In genomic region chr5:72920416-72920815, GRCm38 (mm10) we compare ENCODE assay signal across 40 mouse cellular contexts. TPM values are rescaled to one million over a fixed set of nuclear protein-coding genes. Genes with fewer than 3 reads are reported as not detected.
"Had no signal": no experiment of that assay in that cellular context is flagged by ENCODE, and none has a peak within 500 bp of the region (broad histone marks: within the 10 kb centered on the region; RNA-seq: fewer than 3 reads in every experiment).

No protein-coding gene starts in this region.

- H3K4me2 ChIP-seq: heart, embryonic 12.5 days; hindbrain, embryonic 12.5 days; hindbrain, embryonic 14.5 days; intestine, embryonic 15.5 days; limb, embryonic 12.5 days; liver, embryonic 11.5 days; liver, embryonic 13.5 days; liver, embryonic 15.5 days had no signal

- H3K9me3 ChIP-seq: heart, embryonic 10.5 days; heart, embryonic 12.5 days; hindbrain, embryonic 10.5 days; hindbrain, embryonic 12.5 days; intestine, embryonic 15.5 days; limb, embryonic 10.5 days; limb, embryonic 12.5 days; liver, embryonic 13.5 days; liver, embryonic 15.5 days had no signal

- H3K4me3 ChIP-seq: heart, embryonic 10.5 days; heart, embryonic 12.5 days; hindbrain, embryonic 10.5 days; hindbrain, embryonic 12.5 days; intestine, embryonic 15.5 days; layer of hippocampus, adult 2 months; left cerebral cortex, adult 2 months; limb, embryonic 10.5 days; limb, embryonic 12.5 days; liver, embryonic 13.5 days; liver, embryonic 15.5 days had no signal

- ATAC-seq: hindbrain, embryonic 16.5 days; inflammation-experienced regulatory T-cells, adult 6 months; intestine, embryonic 15.5 days; intestine, postnatal 0 days; liver, postnatal 0 days had no signal

- H3K9ac ChIP-seq: heart, embryonic 12.5 days; hindbrain, embryonic 12.5 days; hindbrain, embryonic 14.5 days; intestine, embryonic 15.5 days; limb, embryonic 12.5 days; liver, embryonic 13.5 days; liver, embryonic 15.5 days; liver, postnatal 0 days had no signal

- H3K27ac ChIP-seq: heart, embryonic 10.5 days; hindbrain, embryonic 10.5 days; hindbrain, embryonic 12.5 days; hindbrain, embryonic 14.5 days; intestine, embryonic 15.5 days; layer of hippocampus, adult 2 months; left cerebral cortex, adult 2 months; limb, embryonic 10.5 days; limb, embryonic 12.5 days; liver, embryonic 13.5 days; liver, embryonic 15.5 days had no signal

- H3K36me3 ChIP-seq: heart, embryonic 12.5 days; hindbrain, embryonic 12.5 days; intestine, embryonic 15.5 days; limb, embryonic 12.5 days; liver, embryonic 13.5 days; liver, embryonic 15.5 days had no signal

- H3K27me3 ChIP-seq: heart, embryonic 12.5 days; hindbrain, embryonic 12.5 days; intestine, embryonic 15.5 days; limb, embryonic 12.5 days had no signal

- DNase-seq: gastrocnemius, postnatal 25 days; heart, postnatal 10 days; heart, postnatal 4 days; kidney, adult 18-20 months; kidney, adult 8-10 months; kidney, postnatal 10 days; kidney, postnatal 25 days; kidney, postnatal 4 days; liver; liver, embryonic 13.5 days; liver, postnatal 0 days had no signal

RNA-seq across cellular contexts. Expression of gene Gm10135, which starts 54.1 kb away (rescaled TPM):
- total RNA-seq: gastrocnemius, adult 8-10 months; gastrocnemius, postnatal 25 days; gastrocnemius, postnatal 4 days; granulocyte monocyte progenitor cell, adult 5-6 weeks; heart, adult 8-10 months; heart, postnatal 10 days; heart, postnatal 25 days; heart, postnatal 4 days; layer of hippocampus, adult 2 months; layer of hippocampus, postnatal 10 days; layer of hippocampus, postnatal 25 days; left cerebral cortex, adult 2 months; left cerebral cortex, postnatal 14 days; left cerebral cortex, postnatal 36 days had no signal
- polyA plus RNA-seq: heart, embryonic 10.5 days; heart, embryonic 12.5 days; heart, embryonic 14.5 days; heart, embryonic 16.5 days; hindbrain, embryonic 10.5 days; hindbrain, embryonic 12.5 days; hindbrain, embryonic 14.5 days; hindbrain, embryonic 16.5 days; inflammation-experienced regulatory T-cells, adult 6 months; intestine, embryonic 15.5 days; intestine, postnatal 0 days; kidney, embryonic 14.5 days; kidney, embryonic 16.5 days; limb, embryonic 10.5 days; limb, embryonic 12.5 days; limb, embryonic 14.5 days; liver, embryonic 11.5 days; liver, embryonic 13.5 days; liver, embryonic 15.5 days; liver, postnatal 0 days had no signal
